Mouse (Mus musculus): ENCODE data around the gene 6720489N17Rik.
"Not testable (repeated sequence)": the region's sequence is repeated elsewhere in the genome, so short reads cannot be mapped to it uniquely, and the experiment has no call there.

The 6720489N17Rik gene

GRCm38 (mm10) chr13:62623577-62624276 is at the start of gene 6720489N17Rik:
Gene 6720489N17Rik (minus strand): TSS chr13:62624182.
- in situ Hi-C loops (cut with MseI, MboI) = loop anchor here (5.0 to 10.0 kb wide), 2 partner anchors 134 to 231 kb away; partner anchors contain the start of gene Fbp2 (in 1 of the 2)

- in situ Hi-C loops (cut with MseI, MboI) = no loop called here
These were observed 29.4 kb upstream of the 6720489N17Rik start for GRCm38 (mm10) chr13:62653369-62653743.

GRCm38 (mm10) chr13:62652681-62653368 is 28.8 kb upstream of the 6720489N17Rik start:
- in situ Hi-C loops (cut with MseI, MboI) = not testable (repeated sequence)

GRCm38 (mm10) chr13:62627071-62627470 is 3.1 kb upstream of the 6720489N17Rik start:
- in situ Hi-C loops (cut with MseI, MboI) = loop anchor here (10.0 to 25.0 kb wide), 2 partner anchors 228 to 235 kb away; partner anchors contain the start of gene Fbp2 (in 2 of the 2)

- in situ Hi-C loops (cut with MseI, MboI) = loop anchor here (5.0 to 10.0 kb wide), 2 partner anchors 133 to 231 kb away; partner anchors contain the start of gene Fbp2 (in 1 of the 2)
These were observed 289 bp upstream of the 6720489N17Rik start for GRCm38 (mm10) chr13:62624277-62624665.

GRCm38 (mm10) chr13:62617449-62617848 is 6.5 kb downstream of the 6720489N17Rik start:
- in situ Hi-C loops (cut with MseI, MboI) = not testable (repeated sequence)

GRCm38 (mm10) chr13:62571099-62571498 is 52.9 kb downstream of the 6720489N17Rik start, which contains the start of gene Zfp934:
Gene Zfp934 (minus strand): TSS chr13:62571199.
- in situ Hi-C loops (cut with MseI, MboI) = not testable (repeated sequence)

GRCm38 (mm10) chr13:62561696-62562095 is 62.3 kb downstream of the 6720489N17Rik start:
- in situ Hi-C loops (cut with MseI, MboI) = not testable (repeated sequence)

GRCm38 (mm10) chr13:62558189-62559110 is 65.5 kb downstream of the 6720489N17Rik start, which contains the start of gene Zfp935:
Gene Zfp935 (minus strand): TSS chr13:62558511.
- in situ Hi-C loops (cut with MseI, MboI) = not testable (repeated sequence)

All from mouse trophoblast stem cell (cell line).